Mouse (Mus musculus) limb, embryonic 11.5 days (tissue): Measurements from ENCODE around the gene Slc4a1. TPM values are rescaled to one million over a fixed set of nuclear protein-coding genes. Genes with fewer than 3 reads are reported as not detected.

Experiments used
- ATAC-seq: fragments of 200-750 bp; cut with Nextera tagmentation; 2 replicates; pipeline ENCODE4 v1.8.0; 2017; ENCODE audit warnings: low read depth; ENCODE audit not compliant: insufficient number of reproducible peaks, low FRiP score, low TSS enrichment
- DNase-seq: peaks from one replicate; pipeline ENCODE4 v3.0.0-alpha.2; 2015; ENCODE audit warnings: low spot score
- H3K27ac ChIP-seq: fragments of 300-500 bp; sonication (generic); replicated peaks from 2 replicates; pipeline ENCODE4 v1.5.1; 2014; ENCODE audit warnings: low read depth, mild to moderate bottlenecking, low read length
- H3K27me3 ChIP-seq: fragments of 300-500 bp; sonication (generic); 2 replicates; pipeline ENCODE4 v1.6.1; 2014; ENCODE audit warnings: mild to moderate bottlenecking, low read length, mixed read lengths; ENCODE audit not compliant: control insufficient read depth, insufficient read depth
- H3K36me3 ChIP-seq: fragments of 300-500 bp; sonication (generic); 2 replicates; pipeline ENCODE4 v1.6.1; 2014; ENCODE audit warnings: mild to moderate bottlenecking, low read length, moderate library complexity, mixed read lengths; ENCODE audit not compliant: control insufficient read depth, insufficient read depth
- H3K4me1 ChIP-seq: fragments of 300-500 bp; sonication (generic); 2 replicates; pipeline ENCODE4 v1.6.1; 2014; ENCODE audit warnings: low read length, mixed read lengths; ENCODE audit not compliant: control insufficient read depth, insufficient read depth
- H3K4me2 ChIP-seq: fragments of 300-500 bp; sonication (generic); 2 replicates; pipeline ENCODE4 v1.6.1; 2014; ENCODE audit warnings: low read depth, mild to moderate bottlenecking, moderate library complexity; ENCODE audit not compliant: severe bottlenecking
- H3K4me3 ChIP-seq: fragments of 300-500 bp; sonication (generic); 2 replicates; pipeline ENCODE4 v1.5.1; 2014; ENCODE audit warnings: low read depth, low read length
- H3K9ac ChIP-seq: fragments of 300-500 bp; sonication (generic); 2 replicates; pipeline ENCODE4 v1.6.1; 2014; ENCODE audit warnings: mild to moderate bottlenecking, low read length
- H3K9me3 ChIP-seq: fragments of 300-500 bp; sonication (generic); 2 replicates; pipeline ENCODE4 v1.6.1; 2016; ENCODE audit warnings: low read length; ENCODE audit not compliant: control insufficient read depth
- WGBS: fragments of 180-500 bp; shearing (Covaris S2); extraction: QIAGEN DNeasy Blood & Tissue Kit; methylation state at CpG from one replicate; pipeline ENCODE4 v1.1.7; 2014; 5-methylcytosine and 5-hydroxymethylcytosine counted together
- polyA plus RNA-seq: library from polyadenylated mRNA; unstranded; fragments of >200 nt; fragmentation: Nextera tagmentation; extraction: Ambion mirVana; gene quantifications from 2 replicates; pipeline ENCODE4 v1.2.1, GENCODE M21; 2014

The Slc4a1 gene
- polyA plus RNA-seq, 1 experiment from 2014 or later: 20.4 TPM

DNA sequence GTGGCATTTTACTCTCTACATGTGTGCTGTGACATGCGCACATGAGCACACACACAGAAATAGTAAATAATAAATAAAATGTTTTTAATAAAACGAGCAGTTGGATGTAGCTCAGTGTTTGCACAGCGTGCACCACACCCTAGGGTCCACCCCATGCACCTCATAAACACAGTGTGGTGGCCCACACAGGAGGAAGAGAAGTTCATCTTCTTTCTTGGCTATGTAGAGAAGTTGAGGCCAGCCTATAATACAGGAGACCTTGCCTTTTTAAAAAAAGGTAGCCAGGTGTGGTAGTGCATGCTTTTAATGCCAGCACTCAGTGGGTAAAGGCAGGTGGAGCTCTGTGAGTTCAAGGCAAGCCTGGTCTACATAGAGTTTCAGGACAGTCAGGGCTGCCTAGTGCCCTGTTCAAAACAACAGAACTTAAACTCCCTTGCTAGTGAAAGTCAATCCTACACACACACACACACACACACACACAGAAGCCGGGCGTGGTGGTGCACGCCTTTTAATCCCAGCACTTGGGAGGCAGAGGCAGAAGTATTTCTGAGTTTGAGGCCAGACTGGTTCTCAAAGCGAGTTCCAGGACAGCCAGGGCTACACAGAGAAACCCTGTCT, 8.2 kb upstream of the Slc4a1 start:
- Histone ChIP-seq H3K9me3 (no peaks in the 10 kb centered on the region), H3K4me2 (no peak overlapping the region), H3K27me3 (peaks cover 5% of the 10 kb centered on the region; the same call in 1 of the 2 replicates), H3K9ac (no peak overlapping the region), H3K4me3 (no peak overlapping the region), H3K27ac (no peak overlapping the region), H3K36me3 (no peaks in the 10 kb centered on the region), H3K4me1 (peaks cover 14% of the 10 kb centered on the region; the same call in 1 of the 2 replicates)
- no peak for ATAC-seq
- WGBS: 83% methylated on average over 7 of the region's 7 CpGs
- no peak for DNase-seq

DNA sequence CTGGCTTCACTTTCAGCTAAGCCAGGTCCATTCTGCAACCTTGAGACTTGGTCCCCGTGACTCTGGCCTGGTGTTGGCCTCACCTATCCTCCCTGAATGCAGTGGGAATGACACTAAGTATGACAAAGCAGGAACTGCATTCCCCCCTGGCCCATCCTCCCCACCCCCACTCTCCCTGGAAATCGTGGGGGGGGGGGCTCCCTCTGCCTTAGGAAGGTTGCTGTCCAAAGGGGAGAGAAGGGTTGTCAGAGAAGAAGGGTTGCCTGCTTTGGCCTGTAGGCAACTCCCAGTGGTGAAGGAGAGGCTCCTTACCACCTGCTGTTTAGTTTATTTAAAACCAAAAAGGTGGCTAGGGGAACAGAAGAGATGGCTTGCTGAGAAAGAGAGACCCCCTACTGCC, 7.6 kb upstream of the Slc4a1 start:
- Histone ChIP-seq H3K36me3 (no peaks in the 10 kb centered on the region), H3K4me2 (no peak overlapping the region), H3K9me3 (no peaks in the 10 kb centered on the region), H3K27ac (no peak overlapping the region), H3K4me1 (peaks cover 14% of the 10 kb centered on the region; the same call in 1 of the 2 replicates), H3K27me3 (peaks cover 5% of the 10 kb centered on the region; the same call in 1 of the 2 replicates), H3K4me3 (no peak overlapping the region), H3K9ac (peak overlapping the region; percentile 30)
- WGBS: 25% methylated on average over 2 of the region's 2 CpGs
- no peak for ATAC-seq
- no peak for DNase-seq

DNA sequence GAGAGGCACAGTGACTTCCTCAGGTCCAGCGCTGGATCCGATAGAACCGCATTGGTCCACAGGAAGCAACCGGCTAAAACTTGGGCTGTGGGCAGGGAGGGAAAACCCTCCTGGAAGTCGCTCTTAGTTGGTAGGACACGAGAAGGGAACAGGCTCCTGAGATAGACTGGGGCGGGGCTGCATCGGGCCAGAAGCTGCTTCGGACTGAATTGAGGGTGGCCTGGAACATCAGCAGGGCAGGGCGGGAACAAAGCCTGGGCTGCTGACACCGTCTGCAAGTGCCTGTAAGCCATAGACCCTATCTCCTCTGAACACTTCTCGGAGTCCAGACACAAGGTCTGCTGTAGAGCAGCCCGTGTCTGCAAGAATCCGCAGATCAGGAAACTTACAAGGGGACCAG, 6.9 kb upstream of the Slc4a1 start:
- Histone ChIP-seq H3K27ac (no peak overlapping the region), H3K4me2 (no peak overlapping the region), H3K9ac (no peak overlapping the region), H3K36me3 (no peaks in the 10 kb centered on the region), H3K27me3 (peaks cover 5% of the 10 kb centered on the region; the same call in 1 of the 2 replicates), H3K9me3 (no peaks in the 10 kb centered on the region), H3K4me1 (peaks cover 14% of the 10 kb centered on the region; the same call in 1 of the 2 replicates), H3K4me3 (no peak overlapping the region)
- DNase-seq (no peak), ATAC-seq (no peak)
- WGBS: 43% methylated on average over 14 of the region's 14 CpGs

DNA sequence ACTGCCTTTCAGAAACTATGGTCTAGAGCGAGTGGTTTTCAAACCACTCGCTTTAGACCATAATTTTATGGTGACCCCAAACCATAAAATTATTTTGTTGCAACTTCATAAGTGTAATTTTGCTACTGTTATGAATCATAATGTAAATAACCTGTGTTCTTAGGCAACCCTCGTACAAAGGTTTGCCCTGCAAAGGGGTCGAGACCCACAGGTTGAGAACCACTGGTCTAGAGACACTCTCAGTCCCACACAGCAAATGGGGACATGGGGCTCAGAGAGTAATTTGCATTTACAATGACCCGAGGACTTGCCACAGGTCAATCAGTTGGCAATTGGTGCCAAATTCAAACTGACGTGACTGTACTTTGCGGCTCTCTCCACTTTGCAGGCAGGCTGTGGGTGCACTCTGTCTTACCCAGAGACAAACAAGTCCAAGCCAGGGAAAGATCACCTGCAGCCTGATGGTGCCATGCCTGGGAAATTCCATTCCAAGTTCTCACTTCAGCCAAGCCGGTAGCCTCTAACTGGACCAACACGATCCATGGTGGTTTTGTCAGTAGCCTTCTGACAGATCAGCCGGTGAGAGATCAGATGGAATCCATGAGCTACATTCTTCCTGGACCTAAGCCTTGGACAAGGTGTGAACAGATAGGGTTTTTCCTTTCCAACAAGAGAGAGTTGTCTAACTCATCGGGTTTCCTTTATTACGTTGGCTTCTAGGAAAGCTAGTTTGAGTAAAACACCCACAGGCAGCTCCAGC, 6.1 kb upstream of the Slc4a1 start:
- Histone ChIP-seq H3K4me2 (no peak overlapping the region), H3K9me3 (no peaks in the 10 kb centered on the region), H3K36me3 (no peaks in the 10 kb centered on the region), H3K4me1 (peaks cover 14% of the 10 kb centered on the region; the same call in 1 of the 2 replicates), H3K27me3 (peaks cover 5% of the 10 kb centered on the region; the same call in 1 of the 2 replicates), H3K9ac (no peak overlapping the region), H3K27ac (no peak overlapping the region), H3K4me3 (no peak overlapping the region)
- no peak for ATAC-seq
- 86% methylated on average over 12 of the region's 12 CpGs for WGBS
- DNase-seq: no peak

DNA sequence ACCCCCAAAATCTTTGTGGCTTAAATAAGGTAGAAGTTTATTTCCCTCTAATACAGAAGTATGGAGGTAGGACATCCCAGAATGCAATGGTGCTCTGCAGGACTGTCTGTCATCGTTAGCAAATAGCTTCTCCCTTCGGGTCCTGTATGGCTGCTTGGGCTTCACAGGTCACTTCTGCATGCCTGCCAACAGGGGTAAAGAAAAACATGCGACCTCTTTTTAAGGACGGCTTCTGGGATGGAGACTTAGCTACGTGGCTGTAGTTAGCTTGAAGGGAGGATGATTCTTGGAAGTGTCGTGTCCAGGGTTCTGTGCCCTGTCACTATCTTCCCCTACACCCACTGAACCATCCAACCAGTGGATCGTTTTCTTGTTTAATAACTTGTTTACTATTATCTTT, 4.3 kb upstream of the Slc4a1 start:
- Histone ChIP-seq H3K27ac (no peak overlapping the region), H3K27me3 (0 out of 2 replicates have a peak, but pooled peaks cover 5% of the 10 kb centered on the region), H3K9ac (no peak overlapping the region), H3K4me1 (peaks cover 3% of the 10 kb centered on the region; the same call in 1 of the 2 replicates), H3K36me3 (no peaks in the 10 kb centered on the region), H3K4me2 (no peak overlapping the region), H3K9me3 (no peaks in the 10 kb centered on the region), H3K4me3 (no peak overlapping the region)
- DNase-seq (no peak), ATAC-seq (no peak)
- WGBS: 44% methylated on average over 7 of the region's 7 CpGs

DNA sequence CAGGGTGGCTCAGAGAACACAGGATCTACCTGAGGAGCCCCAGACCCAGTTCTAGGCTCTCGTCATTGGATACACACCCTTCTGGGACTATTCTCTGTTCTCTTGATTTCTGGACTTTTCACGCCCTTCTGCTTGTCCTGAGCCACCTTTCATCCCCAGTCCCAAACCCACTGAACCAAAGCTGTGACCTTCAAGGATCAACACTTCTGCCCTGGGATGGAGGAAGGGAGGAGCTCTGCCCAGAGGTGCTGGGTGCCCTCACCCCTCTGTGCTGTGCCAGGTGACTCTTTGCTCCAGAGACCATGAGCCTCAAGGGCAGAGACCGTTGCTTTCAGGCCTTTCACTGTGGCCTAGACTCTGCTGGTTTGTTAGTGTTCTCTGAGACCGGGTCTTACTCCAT, 3.3 kb upstream of the Slc4a1 start:
- Histone ChIP-seq H3K27me3 (0 out of 2 replicates have a peak, but pooled peaks cover 3% of the 10 kb centered on the region), H3K4me3 (no peak overlapping the region), H3K27ac (no peak overlapping the region), H3K4me2 (no peak overlapping the region), H3K9me3 (no peaks in the 10 kb centered on the region), H3K9ac (no peak overlapping the region), H3K4me1 (0 out of 2 replicates have a peak, but pooled peaks cover 2% of the 10 kb centered on the region), H3K36me3 (no peaks in the 10 kb centered on the region)
- no peak for DNase-seq
- no peak for ATAC-seq
- WGBS: 73% methylated on average over 4 of the region's 4 CpGs

DNA sequence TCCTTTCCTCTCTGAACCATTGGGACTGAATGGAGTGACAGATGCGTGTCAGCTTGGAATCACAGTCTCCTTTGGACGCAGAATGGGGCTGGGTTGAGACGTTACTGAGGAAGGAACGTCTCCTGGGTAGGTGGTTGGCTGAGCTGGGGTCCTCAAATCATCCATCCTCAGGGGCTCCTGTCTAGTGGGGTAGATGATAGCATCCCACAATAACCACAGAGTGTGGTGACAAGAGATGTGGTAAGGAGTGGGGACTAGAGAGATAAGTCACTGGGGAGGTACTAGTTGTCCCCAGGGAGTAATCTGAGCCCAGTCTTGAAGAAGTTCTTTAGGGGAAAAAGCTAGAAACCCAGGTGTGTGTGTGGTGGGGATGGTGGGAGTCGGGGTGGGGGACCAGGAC, 2.3 kb upstream of the Slc4a1 start:
- 0 out of 2 replicates have a peak, but pooled peaks cover 2% of the 10 kb centered on the region for H3K4me1 ChIP-seq
- no peaks in the 10 kb centered on the region for H3K36me3 ChIP-seq
- H3K9ac ChIP-seq: no peak overlapping the region
- no peak overlapping the region for H3K27ac ChIP-seq
- no peak for DNase-seq
- H3K9me3 ChIP-seq: no peaks in the 10 kb centered on the region
- H3K4me3 ChIP-seq: no peak overlapping the region
- 83% methylated on average over 5 of the region's 5 CpGs for WGBS
- no peaks in the 10 kb centered on the region for H3K27me3 ChIP-seq
- no peak overlapping the region for H3K4me2 ChIP-seq
- no peak for ATAC-seq

DNA sequence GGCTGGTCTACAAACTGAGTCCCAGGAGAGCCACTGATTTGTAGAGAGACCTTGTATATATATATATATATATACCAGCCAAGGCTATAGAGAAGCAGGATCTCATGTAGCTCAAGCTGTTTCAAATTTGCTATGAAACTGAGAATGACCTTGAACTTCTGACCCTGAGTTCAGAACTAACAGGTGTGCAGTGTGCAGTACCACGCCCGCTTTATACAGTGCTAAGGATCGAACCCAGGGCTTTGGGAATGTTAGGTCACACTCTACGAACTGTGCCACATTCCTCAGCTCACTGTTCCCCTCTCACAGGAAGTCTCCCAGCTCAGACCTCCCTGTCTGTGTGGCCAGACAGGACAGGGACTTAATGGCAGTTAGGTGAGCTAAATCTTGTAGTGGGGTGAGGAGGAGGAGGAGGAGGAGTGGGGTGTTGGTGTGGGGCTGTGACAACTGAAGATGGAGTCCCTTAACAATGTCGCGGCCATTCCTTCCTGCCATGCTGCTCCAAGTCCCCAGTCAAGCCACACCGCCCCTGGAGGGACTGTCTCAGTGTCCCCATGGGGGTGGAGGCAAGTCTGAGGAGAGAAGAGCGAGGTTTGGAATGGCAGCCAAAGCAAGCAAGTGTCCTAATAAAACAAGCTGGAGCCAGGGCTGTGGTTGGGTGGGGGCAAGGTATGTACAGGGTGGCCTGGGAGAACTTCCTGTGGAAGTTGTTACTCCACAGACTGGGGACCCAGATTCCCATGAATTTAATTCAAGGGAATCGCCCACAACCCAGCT, 1.7 kb upstream of the Slc4a1 start:
- no peak overlapping the region for H3K27ac ChIP-seq
- H3K9ac ChIP-seq: no peak overlapping the region
- H3K4me3 ChIP-seq: no peak overlapping the region
- WGBS: 77% methylated on average over 9 of the region's 9 CpGs
- no peaks in the 10 kb centered on the region for H3K27me3 ChIP-seq
- ATAC-seq (no peak), DNase-seq (no peak)
- H3K4me2 ChIP-seq: no peak overlapping the region
- H3K4me1 ChIP-seq: 0 out of 2 replicates have a peak, but pooled peaks cover 2% of the 10 kb centered on the region
- H3K36me3 ChIP-seq: no peaks in the 10 kb centered on the region
- no peaks in the 10 kb centered on the region for H3K9me3 ChIP-seq
